Mouse (Mus musculus) frontal cortex, postnatal 36 days (tissue): ENCODE data around the gene Opa1.

ENCODE experiments used
- DNase-seq, 2 experiments: peaks; one replicate each; pipeline ENCODE4 v3.0.0; 2022; ENCODE audit warnings: low spot score in 2 of 2

The Opa1 gene

DNA sequence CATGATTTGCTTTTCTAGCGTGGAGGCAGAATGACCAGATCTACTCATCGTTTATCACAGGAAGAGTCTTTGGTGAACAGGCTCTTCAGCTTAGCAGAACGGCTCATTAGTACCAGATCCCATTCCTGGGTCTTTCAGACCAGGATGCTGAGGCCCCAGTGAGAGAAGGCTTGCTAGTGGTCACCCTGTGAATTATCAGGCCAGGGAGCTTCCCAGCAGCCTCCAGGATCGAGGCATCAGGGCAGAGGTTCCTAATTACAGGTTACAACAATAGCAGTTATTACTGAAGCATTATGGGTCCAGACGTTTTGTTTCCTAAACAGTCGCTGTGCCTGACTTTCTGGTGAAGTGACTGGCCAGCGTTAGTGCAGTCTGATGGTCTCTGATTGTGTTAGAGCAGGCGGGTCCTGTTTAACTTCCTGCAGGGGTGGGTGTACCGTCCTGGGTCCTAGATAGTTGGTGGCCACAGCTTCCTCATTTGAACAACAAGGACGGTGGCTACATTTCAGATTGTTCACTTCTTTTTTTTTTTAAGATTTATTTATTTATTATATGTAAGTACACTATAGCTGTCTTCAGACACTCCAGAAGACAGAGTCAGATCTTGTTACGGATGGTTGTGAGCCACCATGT is 110.2 kb downstream of the Opa1 start:
- DNase-seq = no peak

- DNase-seq = no peak
Measured at GRCm38 (mm10) chr16:29693025-29693682, 114.0 kb downstream of the Opa1 start.

GRCm38 (mm10) chr16:29693791-29694419 is 114.8 kb downstream of the Opa1 start:
- no peak for DNase-seq

DNA sequence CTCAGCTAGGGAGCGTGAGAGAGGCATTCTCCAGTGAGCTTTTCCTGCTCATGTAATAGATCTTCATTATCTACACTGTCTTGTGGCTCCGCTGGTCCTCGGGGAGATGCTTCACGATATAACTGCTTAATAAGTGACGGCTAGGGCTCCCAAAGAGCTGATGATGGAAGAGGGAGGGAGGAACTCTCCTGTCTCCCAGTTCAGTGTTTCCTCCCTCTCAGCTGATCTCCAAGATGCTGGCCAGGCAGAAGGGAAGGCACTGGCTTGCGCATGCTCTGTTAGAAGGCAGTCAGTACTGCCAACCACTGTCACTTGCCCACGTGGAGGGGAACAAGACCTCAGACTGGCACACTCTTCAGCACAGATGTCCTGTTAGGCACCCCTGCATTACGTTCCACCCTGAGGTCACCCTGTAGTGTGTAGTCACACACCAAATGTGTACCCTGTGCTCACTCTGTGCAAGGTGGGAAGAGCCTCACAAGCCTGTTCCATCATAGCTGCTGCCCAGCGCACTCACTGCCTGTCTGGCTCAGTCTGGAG is 115.4 kb downstream of the Opa1 start:
- no peak for DNase-seq
